Mouse (Mus musculus) erythroblast, embryonic 14.5 days (primary cell): ENCODE data around the gene Gm8994.

ENCODE experiments used
- GATA1 ChIP-seq: IDR thresholded peaks from 2 replicates; pipeline ENCODE4 v1.6.1; 2012; ENCODE audit warnings: low read length, inconsistent platforms, mixed read lengths
- TAL1 ChIP-seq: IDR thresholded peaks from 3 replicates; pipeline ENCODE4 v1.6.1; 2012; ENCODE audit warnings: low read length, inconsistent platforms, mixed read lengths

DNA sequence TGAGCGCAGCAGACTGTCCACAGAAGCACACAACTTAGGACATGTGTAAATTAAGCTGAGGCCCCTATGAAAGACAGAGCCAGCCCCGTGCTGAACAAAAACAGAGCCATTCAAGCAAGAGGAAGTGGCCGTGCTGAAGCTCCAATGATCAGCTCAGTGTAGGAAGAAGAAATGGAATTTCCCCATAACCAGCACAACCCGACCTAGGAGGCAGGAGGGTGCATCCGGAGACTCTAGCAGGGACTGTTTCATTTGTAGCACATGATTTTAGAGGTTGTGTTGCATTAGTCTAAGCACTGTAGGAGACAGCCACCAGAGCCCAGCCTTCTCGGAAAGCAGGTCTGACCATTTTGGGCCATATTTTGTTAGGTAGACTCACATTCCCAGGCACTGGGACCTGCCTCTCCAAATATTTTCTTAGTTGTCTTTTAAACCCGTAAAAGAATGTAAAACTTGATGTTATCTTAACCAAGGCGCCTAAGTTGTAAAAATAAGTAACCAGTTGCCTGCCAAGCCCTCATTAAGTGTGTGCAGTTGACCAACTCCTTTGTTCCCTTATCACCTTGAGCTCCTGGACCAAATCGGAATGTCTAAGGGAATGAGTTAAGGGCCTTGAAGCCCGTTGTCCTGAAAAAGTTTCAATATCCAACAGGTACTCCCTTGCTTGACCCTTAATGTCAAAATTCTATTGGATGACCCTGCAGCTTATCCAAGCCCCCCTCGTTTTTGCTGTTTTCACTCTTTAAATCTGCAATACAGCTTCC lies 35.2 kb upstream of the Gm8994 start:
- TF ChIP-seq TAL1 (no peak), GATA1 (no peak)
